Mouse (Mus musculus) CD8-positive naive resting alpha-beta T cell, adult 2 months (primary cell): ENCODE measurements around the gene Gm47289.

Experiments used
- DNase-seq, 2 experiments: peaks; one replicate each; pipeline ENCODE4 v3.0.0; 2022; ENCODE audit warnings: low read depth in 2 of 2, low spot score in 2 of 2

Gene Gm47289

GRCm38 (mm10) chr9:119158861-119159260 lies at the start of gene Gm47289:
TSS of gene Gm47289 (plus strand) at chr9:119159161.
- no peak for DNase-seq

DNA sequence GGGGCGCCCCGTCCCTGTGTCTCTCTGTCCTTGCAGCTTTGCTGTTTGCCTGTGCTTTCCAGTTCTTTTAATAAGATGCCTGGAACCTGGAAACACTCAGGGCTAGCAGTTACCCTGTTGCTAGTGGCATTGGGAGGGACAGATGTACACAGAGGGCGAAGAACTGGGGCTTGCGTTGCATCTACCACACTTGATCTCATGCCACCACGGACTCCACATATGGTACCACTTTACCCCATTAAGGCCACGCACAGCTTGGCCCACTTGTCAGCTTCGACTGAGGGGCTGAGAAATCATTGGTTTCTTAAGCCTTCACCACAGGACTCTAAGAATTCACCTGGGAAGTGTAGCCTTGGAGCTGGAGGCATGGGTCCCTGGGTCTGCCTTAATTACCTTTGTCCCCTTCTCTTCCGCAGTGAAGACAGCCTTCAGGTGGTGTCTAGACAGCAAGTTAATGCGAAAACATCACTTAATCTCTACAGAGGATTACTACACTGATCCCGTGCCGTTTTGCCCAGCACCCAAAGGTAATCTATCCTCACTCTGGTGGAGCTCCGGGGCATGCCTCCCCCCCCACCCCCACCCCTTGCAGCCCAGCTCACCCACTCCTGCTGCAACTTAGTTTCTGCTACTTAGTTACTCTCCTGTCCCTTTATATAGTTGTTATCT lies 49.1 kb upstream of the Gm47289 start:
- DNase-seq = no peak

DNA sequence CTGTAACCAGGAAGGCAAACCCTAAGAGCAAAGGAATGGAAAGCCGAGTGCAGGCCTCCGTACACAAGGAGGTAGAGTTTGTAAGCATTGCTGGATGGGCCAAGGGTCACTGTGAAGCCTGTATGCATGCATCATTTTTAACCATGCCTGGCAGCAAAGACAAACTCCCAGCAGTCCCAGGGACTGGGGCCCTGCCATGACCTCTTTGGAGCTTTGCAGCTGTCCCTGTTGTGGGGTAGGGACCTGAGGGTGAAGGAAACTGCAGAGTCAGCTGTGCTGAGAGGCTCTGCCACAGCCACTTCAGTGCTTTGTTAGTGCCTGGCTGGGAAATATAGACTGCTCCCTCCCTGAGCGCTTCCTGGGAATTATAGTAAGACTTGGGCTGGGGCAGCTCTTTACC lies 48.3 kb upstream of the Gm47289 start:
- no peak for DNase-seq

DNA sequence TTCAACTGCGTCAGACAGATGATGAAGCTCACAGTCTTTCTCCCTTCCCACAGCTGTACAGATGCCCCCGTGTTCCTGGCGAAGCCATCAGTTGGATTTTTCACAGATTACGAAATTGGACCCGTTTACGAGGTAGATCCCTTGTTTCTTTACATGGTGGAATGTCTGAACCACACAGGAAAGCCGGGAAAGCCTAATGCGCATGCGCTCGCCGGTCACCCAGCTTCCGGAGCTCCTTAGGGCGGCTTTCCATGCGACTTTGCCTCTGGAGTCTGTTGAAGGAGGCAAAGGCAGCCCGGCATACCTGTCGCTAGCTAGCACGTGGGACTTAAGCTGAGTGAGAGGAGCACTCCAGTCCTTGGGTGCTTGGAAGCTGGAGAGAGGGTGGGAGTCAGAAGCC lies 44.0 kb upstream of the Gm47289 start:
- DNase-seq = no peak

GRCm38 (mm10) chr9:119119409-119120167 lies 39.4 kb upstream of the Gm47289 start:
- DNase-seq = no peak

DNA sequence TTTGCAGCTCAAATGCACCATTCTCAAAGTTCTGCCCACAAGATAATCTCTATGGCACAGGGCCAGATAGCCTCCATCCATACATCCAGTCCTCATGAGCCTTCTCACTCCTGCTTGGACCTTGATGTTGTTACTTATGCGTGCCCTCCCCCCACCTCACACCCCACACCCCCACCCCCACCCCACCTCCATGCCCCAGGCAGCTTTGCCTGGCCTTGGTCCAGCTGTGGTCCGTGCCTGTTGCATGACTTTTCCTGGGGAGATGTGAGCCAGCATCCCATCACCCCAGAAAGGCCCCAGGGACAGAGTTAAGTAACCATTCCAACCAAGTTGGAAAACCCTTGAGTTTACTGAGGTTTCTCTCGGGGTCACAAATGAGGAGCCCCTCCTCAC lies 38.8 kb upstream of the Gm47289 start:
- DNase-seq = no peak

DNA sequence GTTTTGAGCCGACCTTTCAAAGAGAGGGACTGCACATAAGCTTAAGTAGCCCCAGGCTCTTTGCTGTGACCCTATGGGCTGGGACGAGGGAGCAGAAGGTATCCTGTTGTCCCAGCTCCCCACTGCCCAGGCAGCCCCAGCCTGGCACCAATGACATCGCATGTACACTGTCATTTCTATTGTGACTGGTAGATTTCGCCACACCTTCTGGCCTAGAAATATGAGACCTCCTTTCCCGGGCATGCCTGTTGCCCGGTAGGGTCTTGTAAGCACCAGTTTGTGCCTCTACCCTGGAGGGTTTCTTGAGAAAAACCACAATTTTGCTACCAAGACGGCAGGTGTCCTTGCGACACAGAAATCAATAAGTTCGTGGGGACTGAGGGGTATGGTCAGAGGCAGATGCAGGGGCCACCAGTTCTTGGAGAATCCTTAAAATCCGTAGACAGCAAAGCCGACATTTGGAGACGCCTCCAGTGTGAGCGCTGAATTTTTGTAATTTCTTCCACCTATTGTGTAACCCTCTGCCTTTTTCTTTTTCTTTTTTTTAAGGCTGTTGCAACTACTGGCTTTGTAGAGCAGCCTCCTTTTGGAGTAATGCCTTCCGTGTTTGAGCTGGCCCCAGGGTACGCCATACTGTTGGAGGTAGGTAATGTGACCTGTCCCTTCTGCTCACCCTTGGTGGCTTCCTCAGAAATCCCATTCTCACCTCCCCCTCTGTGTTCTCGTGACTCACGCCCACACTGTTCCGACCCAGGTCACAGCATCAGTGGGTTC lies 36.2 kb upstream of the Gm47289 start:
- no peak for DNase-seq

DNA sequence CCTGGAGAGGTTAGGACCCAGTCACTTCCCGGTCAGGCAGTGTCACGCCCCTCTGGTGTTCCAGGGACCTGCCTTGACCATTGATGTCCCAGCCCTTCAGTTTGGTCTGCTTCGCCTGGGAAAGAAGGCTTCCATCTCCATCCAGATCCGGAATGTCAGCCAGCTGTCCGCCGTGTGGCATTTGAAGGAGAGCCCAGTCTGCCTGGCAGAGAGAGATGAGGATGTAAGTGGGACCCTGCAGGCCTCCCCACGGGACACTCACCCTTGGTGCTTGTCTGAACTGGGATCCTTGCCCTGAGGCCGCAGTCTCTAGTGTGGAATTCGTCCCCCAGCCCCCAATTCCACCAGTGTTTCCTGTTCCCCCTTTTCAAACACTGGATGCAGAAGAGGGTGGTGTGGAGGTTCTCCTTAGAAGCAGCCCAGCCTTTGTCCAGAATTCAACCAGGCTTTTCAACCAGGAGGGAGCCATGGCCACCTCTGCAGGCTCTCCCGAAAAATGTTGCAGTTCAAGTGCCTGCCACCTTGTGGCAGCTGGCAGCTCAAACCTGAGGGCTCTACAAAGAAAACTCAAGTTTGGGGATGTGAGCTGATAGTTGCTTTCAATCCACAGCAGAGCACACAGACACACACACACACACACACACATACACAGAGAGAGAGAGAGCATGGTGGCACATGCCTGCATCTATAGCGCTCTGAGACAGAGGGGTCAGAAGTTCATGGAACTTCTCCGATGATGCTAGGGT lies 30.4 kb upstream of the Gm47289 start:
- DNase-seq = no peak

- no peak for DNase-seq
Measured at GRCm38 (mm10) chr9:119130692-119131091, 28.3 kb upstream of the Gm47289 start.

DNA sequence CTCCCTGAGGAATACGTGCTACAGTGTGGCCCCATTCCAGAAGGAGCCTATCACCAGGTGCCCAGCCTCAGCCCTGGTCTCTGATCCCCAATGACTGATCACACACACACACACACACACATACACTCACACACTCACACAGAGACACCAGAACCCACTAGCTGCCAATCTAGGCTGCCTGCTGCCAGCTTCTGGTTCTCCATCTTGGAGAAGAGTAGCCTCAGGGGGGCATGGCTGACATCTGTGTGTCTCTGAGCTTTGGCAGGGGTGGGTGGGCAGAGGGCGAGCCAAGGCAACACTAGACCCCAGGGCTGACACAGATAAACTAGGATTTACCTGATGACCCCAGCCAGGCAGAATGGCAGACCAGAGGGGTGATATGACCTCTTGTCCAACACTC lies 20.1 kb upstream of the Gm47289 start:
- no peak for DNase-seq

GRCm38 (mm10) chr9:119142066-119142465 lies 16.9 kb upstream of the Gm47289 start:
- DNase-seq = no peak

DNA sequence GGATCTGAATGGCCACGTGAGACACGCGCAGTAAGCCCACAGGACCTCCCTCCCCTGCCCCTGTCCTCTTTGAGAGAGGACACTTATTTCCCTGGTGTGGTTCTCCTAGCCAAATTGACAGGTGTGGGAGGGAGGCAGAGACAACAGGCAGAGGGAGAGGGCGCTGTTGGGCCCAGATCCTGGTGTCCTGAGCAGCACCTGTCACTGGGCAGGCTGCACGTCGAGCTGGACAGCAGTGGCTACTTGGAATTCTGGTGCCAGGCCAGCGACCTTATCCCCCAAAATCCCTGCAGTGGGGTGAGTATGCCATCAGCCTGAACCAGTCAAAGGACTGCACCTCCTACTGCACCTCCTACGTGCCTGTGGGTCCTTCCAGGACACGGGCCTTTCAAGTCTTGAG lies 15.6 kb upstream of the Gm47289 start:
- no peak for DNase-seq

DNA sequence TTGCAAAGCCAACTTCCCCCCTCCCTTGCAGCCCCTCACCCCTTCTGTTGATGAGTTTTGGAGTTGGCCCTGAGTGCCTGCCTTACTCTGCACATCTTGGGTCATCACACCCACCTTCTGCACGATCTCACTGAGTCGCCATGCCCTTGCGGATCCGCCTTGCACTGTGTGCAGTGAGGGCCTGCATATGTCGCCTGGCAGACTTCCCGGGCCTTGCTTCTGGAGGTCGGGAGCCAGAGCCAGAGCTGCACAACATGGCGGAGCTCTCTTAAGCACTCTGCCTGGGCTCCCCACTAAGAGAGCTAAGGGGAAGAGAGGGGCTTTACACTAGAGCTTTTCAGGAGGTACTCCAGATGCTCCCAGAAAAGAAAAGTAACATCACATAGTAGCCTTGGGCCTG lies 14.3 kb upstream of the Gm47289 start:
- DNase-seq = no peak

DNA sequence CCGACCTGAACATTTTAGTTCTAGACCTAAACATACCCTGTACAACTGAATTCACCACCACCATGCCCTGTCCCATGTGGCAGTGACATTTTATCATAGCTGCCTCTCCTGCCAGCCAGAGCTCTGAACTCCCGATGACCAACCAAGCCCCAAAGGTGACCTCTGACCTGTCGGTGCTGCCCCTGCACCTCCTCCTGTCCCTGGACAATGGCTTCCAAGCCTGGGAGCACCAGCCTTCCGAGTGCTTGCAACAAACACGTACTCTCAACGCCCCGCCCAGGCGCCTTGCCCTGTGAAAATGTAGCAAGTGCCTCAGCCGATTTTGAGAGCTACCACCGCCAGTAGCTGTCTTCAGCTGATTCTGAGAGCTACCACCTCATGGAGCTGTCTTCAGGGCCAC lies 13.8 kb upstream of the Gm47289 start:
- no peak for DNase-seq

DNA sequence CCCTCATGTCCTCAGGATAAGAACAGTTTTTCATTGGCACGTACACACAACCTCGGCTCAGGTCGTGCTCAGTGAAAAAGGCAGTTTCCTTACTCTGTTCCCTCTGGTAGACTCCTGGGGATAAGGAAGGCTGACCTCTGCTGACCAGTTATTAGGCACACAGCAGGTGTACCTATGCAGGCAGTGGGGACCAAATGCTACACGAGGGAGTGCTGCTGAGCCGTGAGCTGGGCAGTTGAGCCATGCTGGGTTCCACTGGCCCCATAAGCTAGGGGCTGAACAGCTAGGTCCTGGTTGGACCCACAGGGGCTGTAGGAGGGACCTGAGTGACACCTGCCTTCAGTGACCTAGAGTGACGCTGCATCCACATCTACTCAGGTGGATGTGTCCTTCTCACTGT lies 13.3 kb upstream of the Gm47289 start:
- DNase-seq = no peak

DNA sequence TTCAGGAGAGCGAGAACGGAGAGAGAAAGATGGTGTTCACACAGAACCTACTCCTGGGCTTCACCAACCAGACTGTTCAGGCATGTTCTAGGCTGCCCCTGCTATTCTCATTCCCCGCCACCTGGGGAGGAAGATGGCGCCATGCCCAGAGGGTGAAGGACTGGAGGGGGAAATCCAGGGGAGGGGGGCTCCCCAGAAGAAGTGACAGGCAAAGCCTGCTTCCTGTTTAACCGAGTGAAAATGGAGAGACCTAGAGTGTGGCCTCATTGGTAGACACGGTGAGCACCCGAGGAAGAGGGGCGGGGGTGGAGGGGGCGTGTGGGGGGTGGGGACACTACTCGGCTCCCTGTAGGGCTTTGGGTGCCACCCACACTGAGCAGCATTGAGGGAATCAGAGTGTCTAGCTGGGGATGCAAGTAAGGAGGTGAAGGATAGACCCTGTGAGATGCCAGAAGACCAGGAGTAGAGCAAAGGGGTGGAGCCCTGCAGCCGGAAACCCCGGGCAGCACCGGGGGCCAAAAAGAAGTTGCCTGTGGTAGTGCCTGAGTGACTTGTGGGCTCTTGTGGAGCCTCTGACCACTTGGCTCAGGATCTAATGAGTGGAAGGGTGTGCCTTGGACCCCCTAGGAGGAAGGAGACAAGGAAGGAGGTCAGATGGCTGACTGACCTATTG lies 12.7 kb upstream of the Gm47289 start:
- no peak for DNase-seq

- DNase-seq = no peak
Measured at GRCm38 (mm10) chr9:119149601-119150000, 9.4 kb upstream of the Gm47289 start.

- DNase-seq = no peak
Measured at GRCm38 (mm10) chr9:119151751-119152150, 7.2 kb upstream of the Gm47289 start.

- DNase-seq = no peak
Measured at GRCm38 (mm10) chr9:119155416-119155815, 3.5 kb upstream of the Gm47289 start.

DNA sequence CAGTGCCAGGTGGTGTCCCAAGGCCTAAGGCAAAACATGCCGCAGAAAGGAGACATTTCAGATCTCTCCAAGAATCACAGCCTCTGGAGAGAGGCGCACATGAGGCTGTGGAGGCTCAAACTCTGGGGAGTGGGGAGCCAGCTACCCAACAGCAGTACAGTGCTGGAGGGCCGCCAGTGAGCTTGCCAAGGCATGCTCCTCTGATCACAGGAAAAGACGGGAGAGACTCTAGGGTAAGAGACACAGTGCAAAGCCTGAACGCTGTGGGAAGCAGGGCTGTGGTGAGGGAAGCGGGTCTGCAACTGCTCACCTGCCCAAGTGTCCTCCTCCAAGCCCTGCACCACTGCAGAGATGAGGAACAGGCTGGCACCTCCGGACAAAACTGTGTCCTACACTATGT lies 3.1 kb upstream of the Gm47289 start:
- DNase-seq = no peak
